Mouse (Mus musculus) C2C12 (cell line): ENCODE results near the gene Ripor2.

Experiments
- CEBPB ChIP-seq: IDR thresholded peaks from one replicate; pipeline ENCODE4 v1.6.1; 2011; ENCODE audit warnings: low read depth, mild to moderate bottlenecking, control low read depth, moderate library complexity
- CTCF ChIP-seq: IDR thresholded peaks from one replicate; pipeline ENCODE4 v1.5.1; 2011; ENCODE audit not compliant: control insufficient read depth, insufficient read depth, insufficient read length
- MAX ChIP-seq: IDR thresholded peaks from one replicate; pipeline ENCODE4 v1.6.1; 2011; ENCODE audit warnings: mild to moderate bottlenecking, control low read depth
- MYOD1 ChIP-seq: IDR thresholded peaks from one replicate; pipeline ENCODE4 v1.6.1; 2011; ENCODE audit warnings: low read depth; ENCODE audit not compliant: control insufficient read depth, insufficient read length

DNA sequence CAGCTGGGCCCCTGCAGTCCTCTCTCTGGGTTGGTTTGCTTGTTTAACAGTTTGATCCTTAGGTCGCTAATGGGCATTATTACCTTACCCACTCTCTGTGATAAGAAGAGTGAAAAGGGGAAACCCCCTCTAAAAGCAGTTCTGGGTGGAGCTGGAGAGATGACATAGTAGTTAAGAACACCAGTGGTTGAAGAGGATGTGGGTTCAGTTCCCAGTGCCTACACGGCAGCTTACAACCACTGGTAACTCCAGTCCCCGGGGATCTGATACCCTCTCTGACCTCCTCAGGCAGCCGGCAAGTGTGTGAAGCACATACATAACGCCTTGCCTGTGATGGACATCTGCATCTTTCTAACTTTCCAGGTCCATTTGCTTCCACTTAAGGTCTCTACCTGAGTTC is 100.4 kb downstream of the Ripor2 start:
- TF ChIP-seq CTCF: no peak
- TF ChIP-seq MYOD1: no peak
- no peak for TF ChIP-seq MAX
- TF ChIP-seq CEBPB: no peak
